Mouse (Mus musculus): Measurements from ENCODE around the gene Galr3.

DNA sequence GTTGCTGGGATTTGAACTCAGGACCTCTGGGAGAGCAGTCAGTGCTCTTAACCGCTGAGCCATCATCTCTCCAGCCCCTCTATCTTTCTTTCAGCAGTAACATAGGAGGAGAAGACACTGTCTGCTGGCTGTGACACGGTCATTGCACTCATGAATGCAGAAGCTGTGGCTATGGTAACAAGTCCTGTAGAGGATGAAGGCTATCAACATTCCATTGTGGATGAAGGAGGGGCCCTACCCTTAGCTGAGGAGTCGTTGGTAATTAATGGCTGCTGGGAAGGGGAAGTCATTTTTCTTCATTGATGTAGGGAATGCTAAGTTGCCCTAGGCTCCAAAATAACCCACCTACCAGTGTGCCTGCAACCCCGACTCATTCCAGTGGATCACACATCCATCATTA lies 23.5 kb upstream of the Galr3 start:
- TF ChIP-seq POLR2A (IDR thresholded peaks at IDR 0.05; ENCODE audit: insufficient read depth, low read length) (no peak), CTCF (IDR thresholded peaks at IDR 0.05; ENCODE audit: low read depth, low read length) (no peak)

Measured in ES-Bruce4 (cell line).